Mouse (Mus musculus) heart, postnatal 25 days (tissue): ENCODE data around the gene 1700109H08Rik. TPM values are rescaled to one million over a fixed set of nuclear protein-coding genes. Genes with fewer than 3 reads are reported as not detected.
"Not testable (repeated sequence)": the region's sequence is repeated elsewhere in the genome, so short reads cannot be mapped to it uniquely, and the experiment has no call there.

Source experiments
- DNase-seq: peaks from one replicate; pipeline ENCODE4 v3.0.0; 2022; ENCODE audit warnings: low spot score
- intact Hi-C: fragments of 180-260 bp; cut with DNase I; formaldehyde crosslinking; loops from one replicate; pipeline ENCODE4 v1.15.1; 2025
- total RNA-seq, 2 experiments: library from RNA; stranded (reverse); gene quantifications; 2 replicates each; pipeline ENCODE4 v1.2.3; 2021

The 1700109H08Rik gene
- total RNA-seq, 2 experiments from 2014 or later, result 1.4 to 1.6 TPM

DNA sequence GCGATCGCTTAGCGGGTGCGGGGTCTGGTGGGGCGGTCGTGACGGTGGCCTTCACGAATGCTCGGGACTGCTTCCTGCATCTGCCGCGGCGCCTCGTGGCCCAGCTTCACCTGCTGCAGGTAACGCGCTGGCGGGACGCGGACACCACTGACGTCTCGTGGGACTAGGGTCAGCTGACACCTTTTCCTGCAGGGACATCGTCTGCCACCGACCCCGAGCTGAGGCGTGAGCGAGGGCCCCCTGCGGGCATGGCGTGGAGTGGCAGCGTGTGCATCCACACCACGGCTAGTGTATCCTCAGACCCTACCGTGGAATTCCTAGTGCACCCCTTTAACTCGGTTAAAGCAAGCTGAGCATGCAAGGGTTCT is 25.0 kb downstream of the 1700109H08Rik start, which contains the start of gene Rbm48:
Gene Rbm48 (minus strand): TSS at position 187 of the 368 bp plus-strand sequence.
- peak; percentile 59 for DNase-seq
- intact Hi-C loops, result loop anchor here (5.0 kb wide), 1 partner anchor 54 kb away; the partner anchor contains the start of gene Fam133b

DNA sequence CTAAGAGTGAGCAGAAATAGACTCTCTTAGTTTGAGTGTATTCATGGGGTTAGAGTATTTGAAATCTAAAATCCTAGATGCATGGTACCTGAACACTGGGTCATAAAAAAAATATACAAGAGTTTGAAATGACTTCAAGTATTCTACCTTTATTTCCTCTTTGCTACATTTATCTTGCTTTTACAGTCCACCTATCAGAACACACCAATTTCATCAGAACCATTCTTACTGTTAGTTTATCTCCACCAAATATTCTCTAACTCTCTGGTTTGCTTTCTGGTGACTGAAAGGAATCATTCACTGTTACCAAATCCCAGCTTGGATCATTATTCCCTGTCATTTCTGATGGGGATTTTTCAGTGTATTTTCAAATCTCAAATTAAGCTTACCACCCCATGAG is 25.8 kb downstream of the 1700109H08Rik start:
- intact Hi-C loops, result loop anchor here (5.0 kb wide), 1 partner anchor 55 kb away; the partner anchor contains the start of gene Fam133b
- DNase-seq, result no peak

DNA sequence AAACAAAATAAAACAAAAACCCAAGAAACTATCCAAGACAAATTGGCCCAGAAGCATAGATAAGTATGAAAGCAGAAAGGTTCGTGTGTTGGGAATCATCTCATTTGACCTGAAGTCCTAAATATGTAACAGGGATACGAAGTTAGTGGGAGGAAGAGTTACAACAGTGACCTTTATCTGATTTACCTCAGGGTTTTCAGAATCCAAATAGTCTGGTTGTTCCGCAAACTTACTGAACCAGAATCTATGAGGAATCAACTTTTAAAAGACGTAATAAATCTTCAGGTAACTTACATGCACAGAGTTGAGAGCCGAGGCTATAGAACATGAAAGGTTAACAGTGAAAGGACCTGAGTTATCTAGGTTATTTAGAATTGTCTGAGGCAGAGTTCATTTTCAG is 27.4 kb downstream of the 1700109H08Rik start:
- no peak for DNase-seq
- intact Hi-C loops, result loop anchor here (5.0 kb wide), 1 partner anchor 56 kb away; the partner anchor contains the start of gene Fam133b

DNA sequence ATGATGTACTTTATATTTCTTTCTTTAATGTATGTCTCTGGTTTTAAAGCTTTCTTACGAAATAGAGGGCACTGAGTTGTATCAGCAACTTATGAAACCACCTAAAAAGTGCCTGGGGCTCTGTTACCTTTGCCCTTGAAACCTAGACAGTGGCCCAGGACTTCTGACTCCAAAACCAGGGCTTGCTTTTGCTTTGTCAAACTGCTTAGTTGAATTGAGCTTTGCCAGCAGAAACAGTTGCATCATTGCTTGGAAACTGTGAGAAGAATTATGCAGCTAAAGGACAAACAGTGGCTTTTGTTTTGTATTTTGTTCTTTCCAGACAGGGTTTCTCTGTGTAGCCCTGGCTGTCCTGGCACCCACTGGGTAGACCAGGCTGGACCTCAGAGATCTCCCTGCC is 28.9 kb downstream of the 1700109H08Rik start:
- intact Hi-C loops, result no loop called here
- DNase-seq, result no peak

DNA sequence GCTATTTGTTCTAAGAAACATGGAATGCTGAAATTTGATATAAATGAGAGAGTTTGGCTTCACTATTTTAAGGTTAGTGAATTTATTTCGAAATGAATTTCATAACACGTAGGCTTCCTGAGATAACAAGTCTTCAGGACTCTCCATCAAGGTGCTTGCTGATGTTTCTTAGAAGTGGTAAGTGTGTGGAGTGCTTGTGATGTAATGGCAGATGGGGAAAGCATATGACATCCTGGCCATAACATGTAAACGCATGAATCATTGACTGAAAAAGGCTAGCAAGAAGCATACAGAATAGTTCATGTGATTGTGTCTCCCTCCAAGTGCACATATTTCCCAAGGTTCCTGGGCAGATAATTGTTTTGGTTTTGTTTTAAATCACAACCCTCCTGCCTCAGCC is 29.4 kb downstream of the 1700109H08Rik start:
- DNase-seq, result no peak
- intact Hi-C loops, result no loop called here

DNA sequence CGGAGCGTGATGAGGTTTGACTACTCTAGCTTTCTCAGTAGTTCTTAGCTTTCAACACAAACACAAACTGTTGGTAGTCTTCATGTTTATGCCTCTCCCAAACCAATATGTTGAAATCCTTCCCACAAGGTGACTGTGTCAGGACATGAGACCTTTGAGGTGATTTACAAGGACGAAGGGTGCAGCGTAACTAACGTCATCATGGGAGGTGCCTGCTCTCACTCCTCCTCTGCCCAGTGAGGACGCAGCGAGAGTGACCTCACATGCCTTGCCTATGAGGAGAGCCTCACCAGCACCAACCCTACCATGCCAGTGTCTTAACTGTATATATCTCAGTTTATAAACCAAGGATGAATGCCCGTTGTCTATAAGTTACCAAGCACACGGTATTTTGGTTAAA is 35.7 kb downstream of the 1700109H08Rik start:
- intact Hi-C loops, result no loop called here
- no peak for DNase-seq

DNA sequence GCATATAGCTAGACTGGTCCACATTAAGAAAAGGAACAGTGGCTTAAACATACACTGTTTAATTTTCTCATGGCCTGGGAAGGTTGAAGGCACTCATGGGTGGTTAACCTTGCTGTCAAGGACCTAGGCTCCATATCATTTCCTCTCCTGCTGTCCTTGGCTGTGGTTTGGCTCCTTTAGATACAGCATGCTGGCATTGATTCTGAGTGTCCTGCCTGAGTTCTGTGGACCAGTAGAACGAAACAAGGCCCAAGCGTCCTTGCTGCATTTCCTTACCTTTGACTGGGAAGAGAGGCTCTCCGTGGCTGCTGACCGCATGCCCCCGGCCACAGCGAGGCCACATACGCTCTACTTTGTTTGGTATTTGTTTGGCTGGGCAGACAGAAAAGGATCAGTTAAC is 37.9 kb downstream of the 1700109H08Rik start:
- no peak for DNase-seq

DNA sequence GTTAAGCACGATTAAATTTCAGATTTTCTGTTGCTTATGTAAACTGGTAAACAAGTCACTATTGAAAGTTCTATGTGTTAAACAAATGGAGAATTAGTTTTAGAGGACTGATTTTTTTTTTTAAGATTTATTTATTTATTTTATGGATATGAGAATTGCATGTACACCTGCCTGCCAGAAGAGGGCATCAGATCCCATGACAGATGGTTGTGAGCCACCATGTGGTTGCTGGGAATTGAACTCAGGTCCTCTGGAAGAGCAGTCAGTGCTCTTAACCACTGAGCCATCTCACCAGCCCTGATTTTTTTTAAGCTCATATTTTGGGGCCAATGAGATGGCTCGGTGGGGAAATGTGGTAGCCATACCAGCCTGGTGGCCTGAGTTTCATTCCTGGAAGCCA is 40.5 kb downstream of the 1700109H08Rik start:
- intact Hi-C loops, DNase-seq: not testable (repeated sequence)

More for the DNA sequence above, 37.9 kb downstream of the 1700109H08Rik start:
- intact Hi-C loops, result no loop called here

DNA sequence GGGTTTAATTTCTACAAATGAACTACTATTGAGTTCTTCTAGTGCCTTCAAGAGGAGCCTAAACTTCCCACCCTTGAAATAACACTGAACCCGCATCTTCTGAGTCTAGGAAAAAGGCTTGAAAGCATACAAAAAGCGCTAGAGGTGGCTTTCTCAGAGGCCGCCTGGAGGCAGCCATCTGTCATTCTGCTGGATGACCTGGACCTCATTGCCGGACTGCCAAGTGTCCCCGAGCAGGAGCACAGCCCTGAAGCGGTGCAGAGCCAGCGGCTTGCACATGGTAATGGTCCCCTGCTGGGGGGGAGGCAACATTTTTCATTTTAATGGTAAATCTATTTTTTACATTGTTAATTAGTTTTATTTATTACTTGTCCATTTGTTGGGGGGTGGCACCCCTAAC is 49.1 kb downstream of the 1700109H08Rik start:
- intact Hi-C loops, result no loop called here

DNA sequence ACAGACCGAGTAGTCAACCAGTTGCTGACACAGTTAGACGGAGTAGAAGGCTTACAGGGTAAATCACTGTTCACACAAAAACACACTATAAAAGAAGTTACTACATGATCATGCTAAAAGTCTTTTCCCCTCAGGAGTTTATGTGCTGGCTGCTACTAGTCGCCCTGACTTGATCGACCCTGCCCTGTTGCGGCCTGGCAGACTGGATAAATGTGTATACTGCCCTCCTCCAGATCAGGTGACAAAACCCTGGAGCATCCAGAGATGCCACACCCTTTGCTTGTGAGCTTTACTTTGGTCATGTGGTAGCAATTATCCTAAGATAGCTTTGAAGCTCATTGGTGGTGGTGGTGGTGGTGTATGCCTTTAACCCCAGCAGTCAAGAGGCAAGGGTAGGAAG is 58.7 kb downstream of the 1700109H08Rik start:
- DNase-seq, result no peak
- intact Hi-C loops, result no loop called here

More for the DNA sequence above, 49.1 kb downstream of the 1700109H08Rik start:
- DNase-seq, result no peak

DNA sequence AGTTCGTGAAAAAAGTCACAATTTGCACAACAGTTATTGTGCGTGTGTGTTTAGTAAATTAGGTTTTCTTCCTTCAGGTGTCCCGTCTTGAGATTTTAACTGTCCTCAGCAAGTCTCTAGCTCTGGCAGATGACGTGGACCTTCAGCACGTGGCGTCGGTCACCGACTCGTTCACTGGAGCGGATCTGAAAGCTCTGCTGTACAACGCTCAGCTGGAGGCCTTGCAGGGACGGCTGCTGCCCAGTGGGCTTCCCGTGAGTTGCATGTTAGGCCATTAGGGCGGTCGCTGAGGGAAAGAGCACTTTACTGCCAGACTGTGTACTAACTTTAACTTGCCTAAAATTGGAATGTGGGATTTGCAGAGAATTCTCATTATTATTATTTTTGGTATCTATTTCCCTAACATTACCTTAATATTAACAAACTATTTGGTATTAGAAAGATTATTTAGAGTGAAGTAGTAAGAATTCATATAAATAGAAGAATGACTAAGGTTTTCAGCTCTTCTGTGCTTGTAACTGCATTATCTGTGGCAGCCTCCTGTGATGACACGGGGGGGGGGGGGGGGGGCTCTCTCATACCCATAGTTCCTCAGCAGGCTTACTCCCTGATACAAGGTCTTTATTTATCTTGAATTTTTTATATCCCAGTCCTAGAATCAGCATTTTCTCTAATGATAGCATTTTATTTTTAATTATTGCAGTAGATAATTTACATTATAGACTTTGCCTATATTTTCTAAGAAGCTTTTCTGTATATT is 60.3 kb downstream of the 1700109H08Rik start:
- DNase-seq, result no peak
- intact Hi-C loops, result no loop called here

DNA sequence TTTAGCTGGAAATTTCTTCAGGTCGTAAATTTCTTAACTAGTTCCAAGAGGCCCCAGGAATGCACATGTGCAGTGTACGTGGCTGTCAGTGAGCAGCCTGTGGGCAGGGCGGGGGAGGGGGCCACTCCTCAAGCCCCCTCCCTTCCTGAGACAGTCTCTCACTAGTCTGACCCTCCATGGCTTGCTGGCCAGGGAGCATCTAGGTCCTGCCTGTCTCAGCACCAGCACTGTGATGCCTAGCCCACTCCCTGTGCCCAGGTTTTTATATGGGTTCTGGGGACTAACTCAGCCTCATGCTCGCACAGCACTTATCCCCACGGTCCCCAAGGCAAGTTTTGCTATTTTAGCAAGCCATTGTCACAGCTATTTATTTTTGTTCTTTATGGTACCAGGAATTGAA is 60.9 kb downstream of the 1700109H08Rik start:
- intact Hi-C loops, result no loop called here
- DNase-seq, result no peak

DNA sequence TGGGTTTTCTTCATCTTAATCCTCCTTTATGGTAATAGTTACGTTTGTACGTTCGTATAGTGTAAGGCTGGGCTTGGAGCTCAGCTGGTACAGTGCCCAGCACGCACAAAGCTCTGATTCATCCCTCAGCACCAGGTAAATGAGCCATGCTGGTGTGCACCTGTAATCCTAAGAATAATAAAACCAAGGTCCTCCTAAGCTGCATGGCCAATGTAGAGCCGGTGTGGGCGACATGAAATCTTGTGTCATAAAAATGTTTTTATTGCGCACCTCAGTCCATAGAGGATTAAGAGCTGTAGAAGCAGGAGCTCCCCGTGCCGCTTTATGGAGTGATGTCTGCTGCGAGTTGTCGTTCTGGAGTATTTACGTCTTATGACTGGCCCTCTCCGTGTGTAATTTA is 61.9 kb downstream of the 1700109H08Rik start:
- intact Hi-C loops, result no loop called here
- DNase-seq, result no peak

DNA sequence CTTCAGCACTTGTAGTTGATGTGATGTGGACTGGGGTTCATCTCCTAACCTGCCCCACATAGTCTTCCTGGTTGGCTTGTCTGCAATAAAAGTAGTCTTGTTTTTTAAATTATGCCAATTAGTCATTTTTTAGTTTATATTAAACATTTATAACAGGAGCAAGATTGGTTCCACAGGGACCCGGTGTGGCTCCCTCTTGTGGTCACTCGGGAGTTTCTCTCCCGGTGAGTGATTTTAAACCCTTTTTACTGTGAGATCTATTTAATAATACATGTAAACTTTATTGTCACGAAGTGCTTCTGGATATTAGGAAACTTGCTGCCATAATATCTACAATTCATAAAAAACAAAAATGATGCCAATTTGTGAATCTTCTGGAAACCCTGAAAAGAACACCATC is 62.6 kb downstream of the 1700109H08Rik start:
- no peak for DNase-seq
- intact Hi-C loops, result no loop called here

Other genes with a start within 250 kb of the 1700109H08Rik start
- 10 to 100 TPM; 12.1 to 15.2 TPM for gene Cdk6, start 230.1 kb upstream of the 1700109H08Rik start, total RNA-seq
- gene Fam133b, start 27.7 kb upstream of the 1700109H08Rik start, total RNA-seq, result 10 to 100 TPM; 11.5 to 12.9 TPM
- 1 to 10 TPM; 8.8 to 10.0 TPM for gene Pex1, start 24.5 kb downstream of the 1700109H08Rik start, total RNA-seq
- 1 to 10 TPM; 4.8 to 6.5 TPM for gene Rbm48, start 25.0 kb downstream of the 1700109H08Rik start, total RNA-seq
- gene Tmbim7, start 79.6 kb downstream of the 1700109H08Rik start, total RNA-seq, result not detected
- gene Gatad1, start 85.6 kb downstream of the 1700109H08Rik start, total RNA-seq, result 10 to 100 TPM; 95.4 to 98.0 TPM
- 10 to 100 TPM; 21.0 to 25.8 TPM for gene Ankib1, start 231.4 kb downstream of the 1700109H08Rik start, total RNA-seq
- 10 to 100 TPM; 31.5 to 32.5 TPM for gene Krit1, start 231.6 kb downstream of the 1700109H08Rik start, total RNA-seq